Mouse (Mus musculus) macrophage (primary cell): ENCODE data around the gene Jsrp1. TPM values are rescaled to one million over a fixed set of nuclear protein-coding genes. Genes with fewer than 3 reads are reported as not detected.

Experiments used
- H3K27ac ChIP-seq: fragments of 350-480 bp; formaldehyde crosslinking; 2 replicates; pipeline ENCODE4 v1.9.0; 2021
- H3K36me3 ChIP-seq: fragments of 350-480 bp; formaldehyde crosslinking; 2 replicates; pipeline ENCODE4 v1.9.0; 2021; ENCODE audit errors: inconsistent target
- H3K4me3 ChIP-seq: fragments of 350-480 bp; formaldehyde crosslinking; 2 replicates; pipeline ENCODE4 v1.9.0; 2021; ENCODE audit errors: inconsistent target
- H3K79me2 ChIP-seq: fragments of 350-480 bp; formaldehyde crosslinking; 2 replicates; pipeline ENCODE4 v1.9.0; 2021; ENCODE audit errors: inconsistent target
- WGBS: methylation state at CpG from one replicate; pipeline ENCODE4 v1.1.7; 2026; ENCODE audit warnings: inconsistent platforms; ENCODE audit not compliant: missing documents; 5-methylcytosine and 5-hydroxymethylcytosine counted together
- polyA plus RNA-seq: library from polyadenylated mRNA; stranded (reverse); fragments of 250-400 nt; gene quantifications from 3 replicates; pipeline ENCODE4 v1.2.4, GENCODE M21; 2018; ENCODE audit warnings: inconsistent platforms

Gene Jsrp1
- polyA plus RNA-seq, 1 experiment from 2014 or later, result not detected

DNA sequence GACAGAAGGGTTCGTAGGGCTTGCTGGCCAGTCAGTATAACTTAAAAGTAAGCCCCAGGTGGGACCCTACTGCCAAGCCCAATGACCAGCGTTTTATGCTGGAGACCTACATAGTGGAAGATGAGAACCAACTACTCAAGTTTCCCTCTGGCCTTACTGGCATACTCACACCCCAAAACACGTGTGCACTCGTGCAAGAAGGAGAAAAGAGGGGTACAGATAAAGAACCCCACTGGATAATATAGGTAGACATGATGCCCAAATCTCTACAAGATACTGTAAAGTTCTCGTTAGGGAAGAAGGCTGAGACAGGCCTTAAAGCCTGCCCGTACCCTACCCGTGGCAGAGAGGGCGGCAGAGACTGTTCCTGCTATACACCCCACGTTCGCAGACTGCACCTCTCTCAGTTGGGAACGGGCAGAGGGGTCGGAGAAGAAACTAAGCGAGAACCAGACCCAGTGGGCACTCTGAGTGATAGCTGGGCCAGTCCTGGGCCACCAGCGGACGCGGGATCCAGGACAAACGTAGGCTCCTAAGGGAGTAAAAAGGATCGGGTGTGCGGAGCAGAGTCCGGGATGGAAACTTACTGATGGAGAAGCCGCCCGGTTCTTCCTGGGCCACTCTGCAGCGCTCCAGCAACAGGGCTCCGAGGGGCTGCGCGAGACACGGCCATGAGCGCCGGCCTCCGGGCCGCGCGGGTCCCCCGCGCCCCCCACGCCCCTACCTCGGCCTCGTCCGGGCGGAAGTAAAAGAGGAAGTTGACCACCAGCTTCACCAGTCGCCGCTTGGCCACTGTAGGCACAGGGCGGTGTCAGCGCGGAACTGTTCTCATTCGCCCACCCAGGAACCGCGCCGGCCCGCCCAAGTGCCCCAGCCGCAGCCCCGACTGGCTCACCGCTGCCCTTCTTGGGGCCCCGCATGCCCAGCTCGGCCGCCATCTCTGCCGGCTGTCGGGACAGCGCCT, 15.8 kb downstream of the Jsrp1 start:
- peaks cover 37% of the 10 kb centered on the region; the same call in 1 of the 2 replicates for H3K36me3 ChIP-seq
- WGBS, result 2% methylated on average over 59 of the region's 59 CpGs
- H3K79me2 ChIP-seq, result peaks cover 65% of the 10 kb centered on the region
- H3K4me3 ChIP-seq, result peak overlapping the region; percentile 97
- peak overlapping the region; percentile 91 for H3K27ac ChIP-seq

DNA sequence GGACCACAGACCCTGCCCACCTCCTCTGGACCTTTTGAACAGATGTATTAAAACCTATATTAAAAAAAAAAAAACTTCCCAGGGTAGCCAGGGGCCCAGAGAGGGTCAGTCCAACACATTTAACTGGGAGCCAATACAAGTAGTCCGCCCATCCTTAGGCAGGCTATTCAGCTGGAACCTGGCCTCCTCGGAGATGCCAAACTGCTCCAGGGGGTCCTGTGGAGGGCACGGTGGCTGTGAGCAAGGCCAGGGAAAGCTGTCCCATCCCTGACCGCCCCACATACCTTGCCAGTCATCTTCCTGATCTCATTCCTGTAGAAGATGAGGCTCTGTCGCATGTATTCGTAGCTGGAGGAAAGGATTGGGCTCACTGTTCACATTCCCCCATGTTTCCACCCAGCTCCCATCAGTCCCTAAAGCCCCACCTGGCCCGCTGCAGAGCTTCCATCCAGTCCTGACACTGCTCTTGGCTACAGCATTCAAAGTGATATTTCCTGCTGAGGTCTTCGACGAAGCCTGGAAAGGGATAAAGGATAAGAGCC, 16.9 kb downstream of the Jsrp1 start:
- Histone ChIP-seq H3K4me3 (peak overlapping the region; percentile 89; the same call in 1 of the 2 replicates), H3K27ac (no peak overlapping the region), H3K36me3 (peaks cover 27% of the 10 kb centered on the region; the same call in 1 of the 2 replicates), H3K79me2 (peaks cover 55% of the 10 kb centered on the region)
- 93% methylated on average over 9 of the region's 9 CpGs for WGBS

DNA sequence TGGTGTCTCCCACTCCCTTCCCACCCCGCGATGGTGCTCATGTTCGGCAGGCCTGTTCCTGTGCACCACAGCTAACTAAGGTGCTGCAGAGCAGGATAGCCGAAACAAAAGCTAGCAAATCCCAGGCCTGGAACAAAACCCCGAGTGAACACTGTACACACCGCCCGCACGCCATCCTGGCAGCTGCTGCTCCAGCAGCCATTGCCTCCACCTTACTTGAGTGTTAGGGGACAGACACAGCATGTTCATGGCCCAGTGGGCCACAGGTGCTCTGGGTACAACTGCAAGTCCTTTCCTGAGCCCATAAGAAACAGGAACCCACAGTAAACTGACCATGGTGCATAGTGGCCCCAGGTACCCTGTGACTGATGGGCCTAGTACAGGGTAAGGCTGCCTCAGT, 18.5 kb downstream of the Jsrp1 start:
- Histone ChIP-seq H3K4me3 (no peak overlapping the region), H3K79me2 (peaks cover 39% of the 10 kb centered on the region), H3K36me3 (peaks cover 32% of the 10 kb centered on the region; the same call in 1 of the 2 replicates), H3K27ac (no peak overlapping the region)
- 95% methylated on average over 8 of the region's 8 CpGs for WGBS

DNA sequence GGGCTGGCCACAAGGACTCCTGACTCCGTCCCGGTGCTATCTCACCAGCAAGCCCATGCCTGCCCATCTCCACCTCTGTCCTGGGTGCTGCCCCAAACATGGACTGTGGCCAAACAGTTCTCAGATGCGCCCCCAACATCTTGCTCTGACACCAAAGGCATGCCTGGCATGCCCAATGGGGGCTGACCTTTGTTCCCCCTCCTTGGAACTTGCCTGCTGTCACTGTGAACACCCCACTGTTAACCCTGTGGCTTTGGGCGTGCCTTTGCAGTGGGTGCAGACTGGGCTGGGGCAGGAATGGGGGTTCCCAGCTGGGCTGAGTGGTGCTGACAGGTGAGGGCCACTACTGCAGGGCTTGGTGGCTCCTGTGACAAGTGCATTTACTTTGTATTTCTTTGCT, 19.5 kb downstream of the Jsrp1 start:
- peaks cover 30% of the 10 kb centered on the region for H3K79me2 ChIP-seq
- no peak overlapping the region for H3K4me3 ChIP-seq
- H3K36me3 ChIP-seq, result peaks cover 40% of the 10 kb centered on the region
- no peak overlapping the region for H3K27ac ChIP-seq
- WGBS, result 93% methylated on average over 4 of the region's 4 CpGs

GRCm38 (mm10) chr10:80793033-80793784, 20.1 kb downstream of the Jsrp1 start:
- Histone ChIP-seq H3K27ac (no peak overlapping the region), H3K4me3 (no peak overlapping the region), H3K79me2 (peaks cover 29% of the 10 kb centered on the region), H3K36me3 (peaks cover 46% of the 10 kb centered on the region)
- WGBS, result 88% methylated on average over 13 of the region's 13 CpGs

DNA sequence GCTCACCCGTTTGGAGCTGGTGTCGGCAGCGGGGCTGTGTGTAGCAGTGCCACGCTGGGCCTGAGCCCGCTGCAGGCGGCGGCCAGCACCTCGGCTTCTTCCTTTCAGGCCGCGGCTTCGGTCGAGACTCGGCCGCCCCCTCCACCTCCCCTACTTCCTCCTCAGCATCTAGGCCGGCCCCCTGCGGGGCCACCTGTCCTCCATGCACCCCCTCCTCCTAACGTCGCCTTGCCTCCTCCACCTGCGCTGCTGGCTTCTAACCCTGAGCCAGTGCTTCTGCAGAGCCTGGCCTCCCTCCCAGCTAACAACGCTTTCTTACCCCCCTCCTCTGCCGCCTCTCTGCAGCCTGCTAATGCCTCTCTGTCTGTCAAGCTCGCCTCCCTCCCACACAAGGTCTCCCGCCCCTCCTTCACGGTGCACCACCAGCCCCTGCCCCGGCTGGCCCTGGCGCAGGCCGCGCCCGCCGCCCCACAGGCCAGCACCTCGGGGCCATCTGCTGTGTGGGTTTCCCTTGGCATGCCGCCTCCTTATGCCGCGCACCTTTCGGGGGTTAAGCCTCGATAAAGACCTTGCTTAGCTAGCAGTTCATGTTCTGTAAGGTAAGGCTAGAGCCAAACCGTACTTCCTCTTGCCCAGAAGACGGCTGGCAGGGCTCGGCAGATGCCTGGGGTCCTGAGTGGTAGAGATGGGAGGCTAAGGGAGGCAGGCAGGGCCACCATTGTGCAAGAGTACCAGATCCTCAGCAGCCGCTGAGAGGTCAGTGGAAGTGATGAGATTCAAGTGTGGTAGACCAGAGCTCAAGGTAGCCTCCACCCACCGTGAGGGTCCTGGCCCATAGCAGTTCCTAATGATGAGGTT, 20.9 kb downstream of the Jsrp1 start:
- Histone ChIP-seq H3K36me3 (peaks cover 54% of the 10 kb centered on the region), H3K4me3 (no peak overlapping the region), H3K27ac (no peak overlapping the region), H3K79me2 (peaks cover 26% of the 10 kb centered on the region)
- 50% methylated on average over 39 of the region's 41 CpGs for WGBS

GRCm38 (mm10) chr10:80791476-80792174, 21.7 kb downstream of the Jsrp1 start:
- Histone ChIP-seq H3K4me3 (no peak overlapping the region), H3K79me2 (peaks cover 18% of the 10 kb centered on the region), H3K36me3 (peaks cover 58% of the 10 kb centered on the region), H3K27ac (no peak overlapping the region)
- WGBS, result 71% methylated on average over 33 of the region's 33 CpGs

DNA sequence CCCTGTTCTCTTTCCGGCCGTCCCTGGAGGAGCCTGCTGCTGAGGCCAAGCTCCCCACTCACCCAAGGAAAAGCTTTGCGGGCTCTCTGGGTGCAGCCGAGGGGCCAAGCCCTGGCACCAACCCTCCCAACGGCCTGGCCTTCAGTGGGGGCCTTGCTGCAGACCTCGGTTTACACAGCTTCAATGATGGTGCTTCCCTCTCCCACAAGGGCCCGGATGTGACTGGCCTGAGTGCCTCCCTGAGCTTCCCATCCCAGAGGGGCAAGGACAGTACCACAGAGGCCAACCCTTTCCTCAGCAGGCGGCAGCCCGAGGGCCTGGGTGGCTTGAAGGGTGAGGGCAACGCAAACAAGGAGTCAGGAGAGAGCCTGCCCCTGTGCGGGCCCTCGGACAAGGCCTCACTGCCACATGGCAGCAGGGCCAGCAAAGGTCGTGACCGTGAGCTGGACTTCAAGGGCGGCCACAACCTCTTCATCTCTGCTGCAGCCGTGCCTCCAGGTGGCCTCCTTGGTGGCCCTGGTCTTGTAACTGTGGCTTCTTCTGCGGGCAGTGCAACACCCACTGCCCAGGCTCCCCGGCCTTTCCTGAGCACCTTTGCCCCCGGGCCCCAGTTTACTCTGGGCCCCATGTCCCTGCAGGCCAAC, 22.4 kb downstream of the Jsrp1 start:
- no peak overlapping the region for H3K27ac ChIP-seq
- peaks cover 65% of the 10 kb centered on the region for H3K36me3 ChIP-seq
- H3K79me2 ChIP-seq, result peaks cover 11% of the 10 kb centered on the region
- 96% methylated on average over 19 of the region's 19 CpGs for WGBS
- H3K4me3 ChIP-seq, result no peak overlapping the region

- no peak overlapping the region for H3K27ac ChIP-seq
- peaks cover 77% of the 10 kb centered on the region for H3K36me3 ChIP-seq
- 89% methylated on average over 2 of the region's 2 CpGs for WGBS
- H3K79me2 ChIP-seq, result no peaks in the 10 kb centered on the region
- H3K4me3 ChIP-seq, result no peak overlapping the region
Observed at GRCm38 (mm10) chr10:80787517-80787916, 25.8 kb downstream of the Jsrp1 start.

- no peak overlapping the region for H3K4me3 ChIP-seq
- H3K27ac ChIP-seq, result no peak overlapping the region
- peaks cover 92% of the 10 kb centered on the region for H3K36me3 ChIP-seq
- no peaks in the 10 kb centered on the region for H3K79me2 ChIP-seq
- WGBS, result 94% methylated on average over 11 of the region's 11 CpGs
Observed at GRCm38 (mm10) chr10:80785963-80786362, 27.3 kb downstream of the Jsrp1 start.

DNA sequence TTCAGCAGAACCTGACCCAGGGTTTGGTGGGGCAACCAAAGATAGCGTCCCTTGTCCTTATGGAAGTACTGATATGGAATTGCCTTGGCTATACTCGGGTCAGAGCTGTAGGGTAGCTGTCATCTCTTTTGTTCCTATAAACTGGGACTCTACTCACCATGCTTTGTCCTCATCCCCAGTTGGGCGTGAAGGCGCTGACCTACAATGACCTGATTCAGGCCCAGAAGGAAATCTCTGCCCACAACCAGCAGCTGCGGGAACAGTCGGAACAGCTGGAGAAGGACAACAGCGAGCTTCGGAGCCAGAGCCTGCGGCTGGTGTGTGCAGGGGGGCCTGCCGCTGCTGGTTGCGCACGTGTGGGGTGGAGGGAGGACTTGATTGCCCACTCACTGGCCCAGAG, 28.4 kb downstream of the Jsrp1 start:
- Histone ChIP-seq H3K79me2 (no peaks in the 10 kb centered on the region), H3K36me3 (peaks cover 94% of the 10 kb centered on the region), H3K4me3 (no peak overlapping the region), H3K27ac (no peak overlapping the region)
- 90% methylated on average over 12 of the region's 12 CpGs for WGBS

- WGBS, result 97% methylated on average over 2 of the region's 2 CpGs
- Histone ChIP-seq H3K27ac (no peak overlapping the region), H3K36me3 (peaks cover 91% of the 10 kb centered on the region), H3K4me3 (no peak overlapping the region), H3K79me2 (no peaks in the 10 kb centered on the region)
Observed at GRCm38 (mm10) chr10:80784302-80784701, 29.0 kb downstream of the Jsrp1 start.

- H3K36me3 ChIP-seq, result peaks cover 89% of the 10 kb centered on the region
- peaks cover 11% of the 10 kb centered on the region; the same call in 1 of the 2 replicates for H3K79me2 ChIP-seq
- no peak overlapping the region for H3K27ac ChIP-seq
- H3K4me3 ChIP-seq, result no peak overlapping the region
Observed at GRCm38 (mm10) chr10:80779565-80779964, 33.7 kb downstream of the Jsrp1 start.
